Mouse (Mus musculus) lung, postnatal 0 days (tissue): ENCODE measurements around the gene Tgfa. TPM values are rescaled to one million over a fixed set of nuclear protein-coding genes. Genes with fewer than 3 reads are reported as not detected.

Experiments
- ATAC-seq: fragments of 200-750 bp; cut with Nextera tagmentation; 2 replicates; pipeline ENCODE4 v1.8.0; 2017; ENCODE audit warnings: moderate library complexity
- DNase-seq: peaks from one replicate; pipeline ENCODE4 v3.0.0-alpha.2; 2016; ENCODE audit warnings: low spot score
- H3K27ac ChIP-seq: fragments of 300-500 bp; sonication (generic); 2 replicates; pipeline ENCODE4 v1.5.1; 2014; ENCODE audit warnings: antibody characterized with exemption, mild to moderate bottlenecking, low read length, mixed read lengths
- H3K27me3 ChIP-seq: fragments of 300-500 bp; sonication (generic); replicated peaks from 2 replicates; pipeline ENCODE4 v1.6.1; 2014; ENCODE audit warnings: low read length, mixed read lengths; ENCODE audit not compliant: insufficient read depth
- H3K36me3 ChIP-seq: fragments of 300-500 bp; sonication (generic); 2 replicates; pipeline ENCODE4 v1.6.1; 2014; ENCODE audit warnings: low read length, mixed read lengths; ENCODE audit not compliant: insufficient read depth
- H3K4me1 ChIP-seq: fragments of 300-500 bp; sonication (generic); 2 replicates; pipeline ENCODE4 v1.6.1; 2014; ENCODE audit warnings: antibody characterized with exemption, low read depth, low read length, mixed read lengths; ENCODE audit not compliant: insufficient read depth
- H3K4me2 ChIP-seq: fragments of 300-500 bp; sonication (generic); replicated peaks from 2 replicates; pipeline ENCODE4 v1.6.1; 2014; ENCODE audit warnings: low read depth, mild to moderate bottlenecking, low read length, moderate library complexity, mixed read lengths
- H3K4me3 ChIP-seq: fragments of 300-500 bp; sonication (generic); 2 replicates; pipeline ENCODE4 v1.5.1; 2014; ENCODE audit warnings: low read depth, low read length
- H3K9ac ChIP-seq: fragments of 300-500 bp; sonication (generic); replicated peaks from 2 replicates; pipeline ENCODE4 v1.6.1; 2014; ENCODE audit warnings: low read depth, mild to moderate bottlenecking
- H3K9me3 ChIP-seq: fragments of 300-500 bp; sonication (generic); 2 replicates; pipeline ENCODE4 v1.6.1; 2016; ENCODE audit warnings: low read length, mixed read lengths
- CTCF ChIP-seq: IDR thresholded peaks from 2 replicates; pipeline ENCODE4 v1.5.1; 2016; ENCODE audit warnings: antibody characterized with exemption, mild to moderate bottlenecking
- EP300 ChIP-seq: IDR thresholded peaks from 2 replicates; pipeline ENCODE4 v1.6.1; 2016; ENCODE audit warnings: antibody characterized with exemption, mild to moderate bottlenecking, control low read depth
- WGBS: fragments of 180-500 bp; shearing (Covaris S2); extraction: QIAGEN DNeasy Blood & Tissue Kit; methylation state at CpG from one replicate; pipeline ENCODE4 v1.1.7; 2014; 5-methylcytosine and 5-hydroxymethylcytosine counted together
- polyA plus RNA-seq: library from polyadenylated mRNA; unstranded; fragments of >200 nt; fragmentation: Nextera tagmentation; extraction: Ambion mirVana; gene quantifications from 2 replicates; pipeline ENCODE4 v1.2.1, GENCODE M21; 2015

The Tgfa gene
- polyA plus RNA-seq, 1 experiment from 2014 or later = 1.9 TPM

DNA sequence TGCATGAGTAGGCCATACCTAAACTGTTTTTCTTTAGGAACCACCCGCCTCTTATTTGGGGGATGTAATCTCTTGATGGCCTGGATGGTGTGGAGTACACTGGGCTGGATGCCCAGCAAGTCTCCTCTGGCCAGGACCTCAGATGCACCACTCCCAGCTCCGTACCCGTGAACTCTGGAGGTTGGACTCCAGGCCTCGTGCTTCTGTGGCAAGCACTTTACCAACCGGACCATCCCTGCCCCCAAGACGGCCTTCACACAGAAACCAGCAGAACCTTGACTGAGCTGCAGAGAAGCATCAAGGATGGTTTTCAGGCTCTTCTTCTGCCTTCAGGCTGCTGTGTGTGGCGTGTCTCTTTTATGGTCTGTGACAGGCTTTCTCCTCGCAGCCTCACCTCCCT is 98.3 kb downstream of the Tgfa start:
- 80% methylated on average over 8 of the region's 8 CpGs for WGBS
- DNase-seq = no peak
- TF ChIP-seq EP300 (no peak), CTCF (no peak)

DNA sequence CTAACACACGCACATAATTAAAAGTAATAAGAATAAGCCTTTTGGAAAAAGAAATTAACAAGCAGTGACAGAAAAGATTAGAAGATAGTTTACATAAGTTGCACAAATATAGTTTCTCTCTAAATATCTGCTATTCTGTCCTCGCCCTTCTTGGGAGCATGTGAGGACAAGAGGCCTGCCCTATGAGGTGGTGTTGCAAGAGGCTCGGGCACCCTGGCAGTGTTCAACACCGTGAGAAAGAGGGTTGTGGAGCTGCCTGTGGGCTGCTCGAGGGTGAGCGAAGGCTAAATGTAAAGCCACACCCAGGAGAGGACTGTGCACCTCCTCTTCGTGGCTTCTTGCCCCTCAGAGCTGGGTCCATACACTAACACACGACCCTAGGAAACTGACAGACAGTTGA is 100.4 kb downstream of the Tgfa start:
- H3K36me3 ChIP-seq = no peaks in the 10 kb centered on the region
- no peaks in the 10 kb centered on the region for H3K4me1 ChIP-seq
- no peak for TF ChIP-seq EP300
- no peak for TF ChIP-seq CTCF

More for the DNA sequence above, 98.3 kb downstream of the Tgfa start:
- H3K36me3 ChIP-seq = no peaks in the 10 kb centered on the region
- H3K4me3 ChIP-seq = no peak overlapping the region
- H3K9ac ChIP-seq = no peak overlapping the region
- no peak overlapping the region for H3K27ac ChIP-seq
- no peak for ATAC-seq
- no peaks in the 10 kb centered on the region for H3K27me3 ChIP-seq
- H3K9me3 ChIP-seq = no peaks in the 10 kb centered on the region
- no peaks in the 10 kb centered on the region for H3K4me1 ChIP-seq
- H3K4me2 ChIP-seq = no peak overlapping the region

DNA sequence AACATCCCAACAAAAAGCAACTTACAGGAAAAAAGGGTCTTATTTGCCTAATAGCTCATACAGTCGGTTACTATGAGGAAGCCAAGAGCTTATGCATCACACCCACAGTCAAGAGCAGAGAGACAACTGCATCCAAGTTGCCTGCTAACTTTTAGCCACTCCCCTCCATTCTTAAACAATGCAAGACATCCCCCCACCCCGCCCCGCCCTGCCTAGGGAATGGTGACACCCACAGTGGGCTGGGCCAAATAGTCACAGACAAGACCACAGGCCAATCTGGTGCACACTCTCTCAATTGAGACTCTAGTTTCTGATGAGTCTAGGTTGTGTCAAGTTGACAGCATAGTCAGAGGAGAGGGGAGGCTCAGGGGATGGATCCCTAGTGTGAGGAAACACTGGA is 101.1 kb downstream of the Tgfa start:
- WGBS = 86% methylated on average over 3 of the region's 3 CpGs
- no peak overlapping the region for H3K4me3 ChIP-seq
- no peaks in the 10 kb centered on the region for H3K4me1 ChIP-seq
- H3K9me3 ChIP-seq = no peaks in the 10 kb centered on the region
- H3K27ac ChIP-seq = no peak overlapping the region
- ATAC-seq (no peak), DNase-seq (no peak)
- H3K36me3 ChIP-seq = no peaks in the 10 kb centered on the region
- H3K9ac ChIP-seq = no peak overlapping the region
- no peaks in the 10 kb centered on the region for H3K27me3 ChIP-seq
- no peak overlapping the region for H3K4me2 ChIP-seq
- TF ChIP-seq EP300 (no peak), CTCF (no peak)

More for the DNA sequence above, 100.4 kb downstream of the Tgfa start:
- DNase-seq (no peak), ATAC-seq (0 out of 2 replicates have a peak, but pooled peaks have one; percentile 30)
- no peak overlapping the region for H3K4me3 ChIP-seq
- H3K9ac ChIP-seq = no peak overlapping the region
- 51% methylated on average over 8 of the region's 8 CpGs for WGBS
- no peak overlapping the region for H3K27ac ChIP-seq
- H3K9me3 ChIP-seq = no peaks in the 10 kb centered on the region
- H3K27me3 ChIP-seq = no peaks in the 10 kb centered on the region
- H3K4me2 ChIP-seq = no peak overlapping the region

DNA sequence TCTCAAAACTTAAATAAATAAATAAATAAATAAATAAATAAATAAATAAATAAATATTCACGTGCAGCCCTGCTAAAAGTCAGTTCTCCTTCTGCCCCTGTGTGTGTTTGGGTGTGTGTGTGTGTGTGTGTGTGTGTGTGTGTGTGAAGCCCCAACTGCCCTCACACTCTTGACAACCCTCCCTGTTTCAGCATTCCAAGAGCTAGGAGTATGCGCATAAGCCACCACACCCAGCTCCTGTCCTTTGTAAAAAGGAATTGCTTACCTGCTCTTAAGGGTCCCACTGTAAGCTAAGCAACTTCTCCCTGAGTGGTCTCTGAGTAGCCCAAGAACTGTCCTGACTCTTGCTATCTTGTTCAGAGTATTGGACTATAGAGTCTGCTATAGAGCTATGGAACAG is 101.9 kb downstream of the Tgfa start:
- no peaks in the 10 kb centered on the region for H3K4me1 ChIP-seq
- DNase-seq (no peak), ATAC-seq (no peak)
- no peaks in the 10 kb centered on the region for H3K27me3 ChIP-seq
- H3K27ac ChIP-seq = no peak overlapping the region
- TF ChIP-seq EP300 = no peak
- TF ChIP-seq CTCF = no peak
- no peak overlapping the region for H3K4me3 ChIP-seq
- no peaks in the 10 kb centered on the region for H3K36me3 ChIP-seq
- H3K9me3 ChIP-seq = no peaks in the 10 kb centered on the region
- 65% methylated on average over 2 of the region's 2 CpGs for WGBS
- no peak overlapping the region for H3K9ac ChIP-seq
- no peak overlapping the region for H3K4me2 ChIP-seq

DNA sequence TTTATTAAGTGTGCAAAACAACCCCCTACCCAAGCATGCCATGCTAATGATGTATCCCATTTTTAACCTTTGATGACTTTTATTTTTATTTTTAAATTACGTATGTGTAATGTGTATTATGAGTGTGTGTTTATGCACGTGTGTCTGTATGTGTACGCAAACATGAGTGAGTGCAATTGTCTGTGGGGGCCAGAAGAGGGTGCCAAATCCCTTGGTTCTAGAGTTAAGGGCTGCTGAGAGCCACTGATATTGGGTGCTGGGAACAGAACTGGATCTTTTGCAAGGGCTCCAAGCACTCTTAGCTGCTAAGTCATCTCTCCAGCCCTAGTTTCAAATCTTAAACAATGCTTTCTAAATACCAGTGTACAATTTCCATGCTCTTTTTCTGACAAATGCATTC is 103.9 kb downstream of the Tgfa start:
- no peak for ATAC-seq
- H3K4me1 ChIP-seq = no peaks in the 10 kb centered on the region
- H3K9me3 ChIP-seq = no peaks in the 10 kb centered on the region
- no peak overlapping the region for H3K4me3 ChIP-seq
- no peak for DNase-seq
- H3K9ac ChIP-seq = no peak overlapping the region
- WGBS = 87% methylated on average over 3 of the region's 3 CpGs
- H3K4me2 ChIP-seq = no peak overlapping the region
- no peaks in the 10 kb centered on the region for H3K27me3 ChIP-seq
- no peak overlapping the region for H3K27ac ChIP-seq
- H3K36me3 ChIP-seq = no peaks in the 10 kb centered on the region
- TF ChIP-seq EP300 = no peak
- TF ChIP-seq CTCF = 0 out of 2 replicates have a peak, but pooled peaks have one; percentile 4

DNA sequence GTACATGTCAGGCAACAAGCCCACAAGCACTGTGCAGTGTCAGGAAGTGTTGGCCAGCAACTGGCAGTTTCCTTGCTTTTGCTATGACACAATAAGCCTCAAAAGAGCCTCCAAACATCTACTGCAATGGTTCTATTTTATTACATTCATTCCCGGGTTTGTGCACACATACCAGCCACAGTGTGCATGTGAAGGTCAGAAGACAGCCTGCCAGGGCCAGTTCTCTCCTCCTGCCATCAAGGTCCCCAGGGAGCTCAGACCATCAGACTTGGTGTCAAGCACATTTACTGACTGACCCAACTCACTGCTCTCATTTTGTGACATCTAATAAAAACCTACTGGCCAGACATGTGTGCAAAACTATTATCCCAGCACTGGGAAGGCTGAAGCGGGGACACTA is 104.4 kb downstream of the Tgfa start:
- Histone ChIP-seq H3K27ac (no peak overlapping the region), H3K9me3 (no peaks in the 10 kb centered on the region), H3K4me3 (no peak overlapping the region), H3K36me3 (no peaks in the 10 kb centered on the region), H3K4me2 (no peak overlapping the region), H3K27me3 (no peaks in the 10 kb centered on the region), H3K4me1 (no peaks in the 10 kb centered on the region), H3K9ac (no peak overlapping the region)
- WGBS = 72% methylated on average over 2 of the region's 2 CpGs
- DNase-seq (no peak), ATAC-seq (no peak)
- TF ChIP-seq EP300 = no peak
- TF ChIP-seq CTCF = no peak

DNA sequence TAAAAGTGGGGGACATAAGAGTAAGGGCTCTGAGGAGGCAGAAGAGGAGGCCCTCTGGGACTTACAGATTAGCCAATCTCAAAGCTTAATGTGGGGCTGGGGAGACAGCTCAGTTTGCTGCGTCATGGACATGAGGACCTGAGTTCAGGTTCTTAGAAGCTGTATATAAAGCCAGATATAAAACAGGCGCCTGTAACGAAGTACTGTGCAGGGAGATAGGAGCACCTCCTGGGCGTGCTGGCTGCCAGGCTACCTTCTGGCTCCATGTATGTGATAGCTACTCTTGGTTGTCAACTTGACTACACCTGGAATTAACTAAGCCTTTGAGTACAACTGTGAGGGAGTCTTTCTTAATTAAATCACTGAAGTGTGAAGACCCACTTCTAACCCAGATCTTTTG is 110.7 kb downstream of the Tgfa start:
- H3K4me2 ChIP-seq = no peak overlapping the region
- H3K4me1 ChIP-seq = no peaks in the 10 kb centered on the region
- TF ChIP-seq CTCF = no peak
- no peak for TF ChIP-seq EP300
- no peak overlapping the region for H3K27ac ChIP-seq
- ATAC-seq (no peak), DNase-seq (no peak)
- no peaks in the 10 kb centered on the region for H3K9me3 ChIP-seq
- no peak overlapping the region for H3K4me3 ChIP-seq
- no peaks in the 10 kb centered on the region for H3K27me3 ChIP-seq
- WGBS = 74% methylated on average over 4 of the region's 4 CpGs
- H3K9ac ChIP-seq = no peak overlapping the region
- H3K36me3 ChIP-seq = no peaks in the 10 kb centered on the region
